Mouse (Mus musculus) neural tube, embryonic 15.5 days (tissue): Measurements from ENCODE around the gene Fancc. TPM values are rescaled to one million over a fixed set of nuclear protein-coding genes. Genes with fewer than 3 reads are reported as not detected.

ENCODE experiments used
- ATAC-seq: fragments of 200-750 bp; cut with Nextera tagmentation; 2 replicates; pipeline ENCODE4 v1.8.0; 2017; ENCODE audit warnings: mild to moderate bottlenecking, moderate TSS enrichment, moderate library complexity; ENCODE audit not compliant: low FRiP score
- H3K27ac ChIP-seq: fragments of 300-500 bp; sonication (generic); replicated peaks from 2 replicates; pipeline ENCODE4 v1.5.1; 2015; ENCODE audit warnings: mild to moderate bottlenecking, inconsistent platforms
- H3K27me3 ChIP-seq: fragments of 300-500 bp; sonication (generic); replicated peaks from 2 replicates; pipeline ENCODE4 v1.6.1; 2015; ENCODE audit warnings: inconsistent platforms
- H3K36me3 ChIP-seq: fragments of 300-500 bp; sonication (generic); 2 replicates; pipeline ENCODE4 v1.6.1; 2015; ENCODE audit warnings: inconsistent platforms
- H3K4me1 ChIP-seq: fragments of 300-500 bp; sonication (generic); 2 replicates; pipeline ENCODE4 v1.6.1; 2015; ENCODE audit warnings: inconsistent platforms
- H3K4me2 ChIP-seq: fragments of 300-500 bp; sonication (generic); 2 replicates; pipeline ENCODE4 v1.6.1; 2015; ENCODE audit warnings: inconsistent platforms, mild to moderate bottlenecking, moderate library complexity
- H3K4me3 ChIP-seq: fragments of 300-500 bp; sonication (generic); replicated peaks from 2 replicates; pipeline ENCODE4 v1.5.1; 2015; ENCODE audit warnings: mild to moderate bottlenecking, inconsistent platforms
- H3K9ac ChIP-seq: fragments of 300-500 bp; sonication (generic); replicated peaks from 2 replicates; pipeline ENCODE4 v1.6.1; 2015; ENCODE audit warnings: mild to moderate bottlenecking, inconsistent platforms
- H3K9me3 ChIP-seq: fragments of 300-500 bp; sonication (generic); replicated peaks from 2 replicates; pipeline ENCODE4 v1.6.1; 2016; ENCODE audit warnings: inconsistent platforms
- WGBS: fragments of 180-500 bp; shearing (Covaris S2); methylation state at CpG from one replicate; pipeline ENCODE4 v1.1.7; 2015; ENCODE audit warnings: mixed read lengths; 5-methylcytosine and 5-hydroxymethylcytosine counted together
- polyA plus RNA-seq: library from polyadenylated mRNA; unstranded; fragments of >200 nt; fragmentation: Nextera tagmentation; extraction: Ambion mirVana; gene quantifications from 2 replicates; pipeline ENCODE4 v1.2.1, GENCODE M21; 2015

Gene Fancc
- polyA plus RNA-seq, 1 experiment from 2014 or later: 12.8 TPM

- ATAC-seq: no peak
- Histone ChIP-seq H3K27ac (peak overlapping the region; percentile 23; the same call in 1 of the 2 replicates), H3K4me2 (no peak overlapping the region), H3K9ac (no peak overlapping the region), H3K4me3 (no peak overlapping the region), H3K36me3 (peaks cover 59% of the 10 kb centered on the region), H3K27me3 (no peaks in the 10 kb centered on the region), H3K4me1 (peaks cover 55% of the 10 kb centered on the region), H3K9me3 (no peaks in the 10 kb centered on the region)
- WGBS: 51% methylated on average over 3 of the region's 3 CpGs
Observed at GRCm38 (mm10) chr13:63529602-63530370, 32.7 kb upstream of the Fancc start.

- H3K4me3 ChIP-seq: no peak overlapping the region
- peaks cover 61% of the 10 kb centered on the region for H3K4me1 ChIP-seq
- no peaks in the 10 kb centered on the region for H3K9me3 ChIP-seq
- H3K27me3 ChIP-seq: no peaks in the 10 kb centered on the region
- peak overlapping the region; percentile 54 for H3K27ac ChIP-seq
- no peak overlapping the region for H3K4me2 ChIP-seq
- 0% methylated on average over 2 of the region's 2 CpGs for WGBS
- H3K36me3 ChIP-seq: peaks cover 58% of the 10 kb centered on the region
- ATAC-seq: no peak
- H3K9ac ChIP-seq: no peak overlapping the region
Observed at GRCm38 (mm10) chr13:63528852-63529251, 31.8 kb upstream of the Fancc start.

DNA sequence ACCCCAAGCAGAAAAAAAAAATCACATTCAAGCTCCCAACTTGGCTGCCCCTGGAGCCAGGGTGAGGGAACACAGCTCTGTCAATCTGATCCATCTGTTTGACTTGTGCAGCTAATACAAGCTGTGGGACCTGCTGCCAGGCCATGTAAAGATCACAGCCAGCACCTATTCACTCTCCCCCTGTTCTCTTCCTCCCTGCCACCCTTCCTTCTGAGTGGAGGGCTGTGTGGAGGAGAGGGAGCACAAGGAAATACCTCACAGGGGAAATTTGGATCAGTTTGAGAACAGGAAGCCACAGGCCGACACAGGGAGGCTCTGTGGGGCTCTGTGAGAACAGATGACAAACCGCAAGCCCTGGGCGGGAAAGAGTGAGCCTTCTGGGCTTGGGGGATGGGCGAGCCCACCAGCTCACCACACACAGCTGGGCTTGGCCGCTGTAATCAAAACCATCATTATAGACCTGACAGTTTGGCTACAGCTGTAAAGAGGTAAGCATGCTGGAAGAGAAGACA lies 31.1 kb upstream of the Fancc start:
- Histone ChIP-seq H3K4me3 (no peak overlapping the region), H3K9ac (0 out of 2 replicates have a peak overlapping the region, but pooled peaks have one; percentile 14), H3K4me1 (peaks cover 61% of the 10 kb centered on the region), H3K36me3 (peaks cover 52% of the 10 kb centered on the region), H3K9me3 (no peaks in the 10 kb centered on the region), H3K4me2 (no peak overlapping the region), H3K27ac (peak overlapping the region; percentile 54), H3K27me3 (no peaks in the 10 kb centered on the region)
- WGBS: 1% methylated on average over 5 of the region's 5 CpGs
- ATAC-seq: no peak

DNA sequence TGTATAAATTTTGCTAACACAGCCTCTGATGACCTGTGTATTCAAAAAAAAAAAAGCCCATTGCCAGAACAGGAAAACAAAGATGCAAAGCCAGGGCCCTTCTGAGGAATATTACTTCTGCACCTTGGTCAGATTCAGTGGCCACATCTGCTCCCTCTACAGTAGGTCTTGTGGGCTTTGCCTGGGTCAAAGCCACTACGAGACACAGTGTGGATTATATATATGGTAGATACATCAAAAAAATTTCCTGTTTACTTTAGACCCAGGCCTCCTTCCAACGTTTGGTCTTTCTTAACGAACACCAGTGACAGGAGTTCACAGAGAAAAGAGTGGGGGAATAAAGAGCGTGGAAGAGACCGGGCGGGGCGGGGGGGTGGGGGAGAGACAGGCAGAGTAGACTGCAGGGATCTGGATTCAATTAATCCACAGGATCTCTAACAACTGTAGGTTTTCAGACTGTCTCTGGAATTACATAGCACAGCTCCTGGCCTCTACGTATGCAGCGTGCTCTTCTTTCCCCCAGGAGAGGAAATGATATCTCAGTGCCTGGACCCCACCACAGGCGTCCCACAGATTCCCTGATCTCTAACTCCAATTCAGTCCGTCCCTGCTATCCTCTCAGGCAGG lies 28.6 kb upstream of the Fancc start:
- Histone ChIP-seq H3K4me3 (no peak overlapping the region), H3K9me3 (no peaks in the 10 kb centered on the region), H3K9ac (no peak overlapping the region), H3K4me2 (no peak overlapping the region), H3K36me3 (peaks cover 50% of the 10 kb centered on the region), H3K27me3 (no peaks in the 10 kb centered on the region), H3K4me1 (peaks cover 57% of the 10 kb centered on the region), H3K27ac (0 out of 2 replicates have a peak overlapping the region, but pooled peaks have one; percentile 61)
- ATAC-seq: no peak; the same call in 1 of the 2 replicates
- WGBS: 21% methylated on average over 11 of the region's 11 CpGs

DNA sequence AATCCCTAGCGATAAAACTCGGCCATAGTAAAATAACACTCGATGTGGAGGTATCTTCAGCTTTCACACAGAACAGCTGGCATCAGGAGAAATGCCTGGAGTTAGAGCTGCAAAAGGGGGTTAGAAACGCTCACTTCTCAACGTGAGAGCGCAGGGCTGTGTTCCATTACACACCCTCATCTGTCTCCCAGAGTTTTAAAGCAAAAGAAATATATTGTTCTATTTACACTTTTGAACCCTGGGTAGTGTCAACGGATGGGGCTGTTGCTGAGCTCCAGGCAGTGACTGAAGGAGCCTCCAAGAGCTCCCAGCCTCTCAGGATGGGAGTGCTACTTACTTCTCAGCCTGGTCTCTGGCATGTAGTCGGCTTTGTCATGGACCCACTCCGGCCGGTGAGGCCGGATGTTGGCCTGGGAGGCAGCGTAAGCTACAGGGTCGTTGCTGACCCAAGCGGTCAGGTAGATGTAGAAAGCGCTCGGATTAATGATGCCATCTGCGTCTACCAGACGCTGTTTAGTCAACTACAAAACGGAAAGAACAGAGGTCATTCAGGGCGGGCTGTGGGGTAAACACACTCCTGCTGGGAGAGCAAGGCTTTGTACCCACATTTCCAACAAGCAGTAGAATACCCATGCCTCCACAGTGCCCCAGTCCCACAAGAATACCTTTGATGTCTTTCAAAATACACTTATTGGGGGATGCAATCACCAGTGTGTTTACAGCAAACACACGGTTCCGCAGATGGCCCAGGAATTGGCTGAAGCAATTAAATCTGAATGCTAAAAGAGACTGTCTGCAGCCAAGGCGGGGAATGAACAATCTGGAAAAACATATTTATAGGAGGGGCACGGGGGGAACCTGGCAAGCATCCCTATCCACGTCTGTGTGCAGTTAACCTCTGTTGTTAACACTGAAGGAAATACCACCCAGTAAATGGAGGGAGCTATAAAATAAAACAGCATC lies 27.8 kb upstream of the Fancc start:
- Histone ChIP-seq H3K4me2 (no peak overlapping the region), H3K9me3 (no peaks in the 10 kb centered on the region), H3K27ac (peak overlapping the region; percentile 61), H3K4me1 (peaks cover 51% of the 10 kb centered on the region), H3K27me3 (no peaks in the 10 kb centered on the region), H3K36me3 (peaks cover 53% of the 10 kb centered on the region), H3K4me3 (no peak overlapping the region), H3K9ac (no peak overlapping the region)
- 28% methylated on average over 25 of the region's 25 CpGs for WGBS
- ATAC-seq: 0 out of 2 replicates have a peak, but pooled peaks have one; percentile 16

GRCm38 (mm10) chr13:63524061-63524460 lies 27.0 kb upstream of the Fancc start:
- H3K4me1 ChIP-seq: peaks cover 46% of the 10 kb centered on the region
- 30% methylated on average over 2 of the region's 2 CpGs for WGBS
- no peak overlapping the region for H3K9ac ChIP-seq
- H3K9me3 ChIP-seq: no peaks in the 10 kb centered on the region
- peaks cover 62% of the 10 kb centered on the region for H3K36me3 ChIP-seq
- 0 out of 2 replicates have a peak overlapping the region, but pooled peaks have one; percentile 19 for H3K27ac ChIP-seq
- H3K4me3 ChIP-seq: no peak overlapping the region
- no peak overlapping the region for H3K4me2 ChIP-seq
- ATAC-seq: no peak
- H3K27me3 ChIP-seq: no peaks in the 10 kb centered on the region

DNA sequence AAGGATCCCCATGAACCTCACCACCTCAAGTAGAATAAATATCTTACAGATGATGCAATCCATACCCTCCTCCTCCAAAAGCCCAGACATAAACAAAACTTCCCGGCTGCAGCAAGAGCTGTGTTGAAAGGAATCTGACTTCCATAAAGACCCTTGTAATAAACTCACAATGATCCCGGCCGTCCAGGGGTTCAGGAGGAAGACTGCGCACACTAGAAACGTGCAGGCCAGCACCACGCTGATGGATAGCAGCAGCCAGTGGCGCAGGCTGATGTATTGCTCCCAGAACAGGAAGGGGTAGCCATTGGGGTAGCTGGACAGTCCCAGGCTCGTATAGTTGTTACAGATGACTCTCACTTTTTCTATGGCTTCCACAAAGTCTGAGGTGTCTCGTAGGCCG lies 25.8 kb upstream of the Fancc start:
- no peaks in the 10 kb centered on the region for H3K27me3 ChIP-seq
- peaks cover 72% of the 10 kb centered on the region for H3K36me3 ChIP-seq
- no peak overlapping the region for H3K9ac ChIP-seq
- H3K4me2 ChIP-seq: no peak overlapping the region
- no peak overlapping the region for H3K27ac ChIP-seq
- no peak for ATAC-seq
- 56% methylated on average over 10 of the region's 10 CpGs for WGBS
- H3K9me3 ChIP-seq: no peaks in the 10 kb centered on the region
- no peak overlapping the region for H3K4me3 ChIP-seq
- peaks cover 34% of the 10 kb centered on the region for H3K4me1 ChIP-seq

- no peak overlapping the region for H3K4me2 ChIP-seq
- no peak for ATAC-seq
- no peak overlapping the region for H3K27ac ChIP-seq
- H3K36me3 ChIP-seq: peaks cover 79% of the 10 kb centered on the region
- no peaks in the 10 kb centered on the region for H3K9me3 ChIP-seq
- H3K27me3 ChIP-seq: no peaks in the 10 kb centered on the region
- 91% methylated on average over 6 of the region's 6 CpGs for WGBS
- H3K4me3 ChIP-seq: no peak overlapping the region
- H3K9ac ChIP-seq: no peak overlapping the region
- H3K4me1 ChIP-seq: peaks cover 9% of the 10 kb centered on the region
Observed at GRCm38 (mm10) chr13:63520110-63520509, 23.0 kb upstream of the Fancc start.

DNA sequence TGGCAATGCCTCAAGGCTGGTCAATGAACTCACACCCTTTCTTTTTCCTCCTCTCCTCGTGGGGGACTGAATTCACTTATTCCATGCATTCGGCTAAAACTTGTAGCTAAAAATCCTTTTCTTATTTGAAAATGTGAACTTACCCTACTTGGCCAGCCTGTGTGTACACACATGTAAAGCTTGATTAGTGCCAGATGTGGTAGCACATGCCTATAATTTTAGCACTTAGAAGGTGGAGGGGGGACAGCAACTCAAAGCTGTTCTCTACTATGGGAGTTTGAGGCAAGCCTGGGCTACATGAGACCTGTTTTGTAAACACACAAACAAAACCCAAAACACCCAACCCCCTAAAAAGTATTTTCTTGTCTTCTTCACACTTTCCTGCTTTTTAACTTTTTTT lies 19.5 kb upstream of the Fancc start:
- Histone ChIP-seq H3K9me3 (no peaks in the 10 kb centered on the region), H3K4me2 (no peak overlapping the region), H3K27me3 (no peaks in the 10 kb centered on the region), H3K36me3 (peaks cover 73% of the 10 kb centered on the region), H3K4me1 (peaks cover 13% of the 10 kb centered on the region), H3K4me3 (no peak overlapping the region), H3K27ac (no peak overlapping the region), H3K9ac (no peak overlapping the region)
- 74% methylated on average over 2 of the region's 2 CpGs for WGBS
- ATAC-seq: no peak

GRCm38 (mm10) chr13:63515542-63515941 lies 18.5 kb upstream of the Fancc start:
- H3K9me3 ChIP-seq: no peaks in the 10 kb centered on the region
- no peak overlapping the region for H3K9ac ChIP-seq
- no peaks in the 10 kb centered on the region for H3K27me3 ChIP-seq
- 46% methylated on average over 5 of the region's 5 CpGs for WGBS
- peaks cover 78% of the 10 kb centered on the region for H3K36me3 ChIP-seq
- no peak overlapping the region for H3K4me2 ChIP-seq
- no peak overlapping the region for H3K4me3 ChIP-seq
- H3K4me1 ChIP-seq: peaks cover 13% of the 10 kb centered on the region
- no peak for ATAC-seq
- no peak overlapping the region for H3K27ac ChIP-seq

GRCm38 (mm10) chr13:63514931-63515360 lies 17.9 kb upstream of the Fancc start:
- peaks cover 77% of the 10 kb centered on the region for H3K36me3 ChIP-seq
- H3K27ac ChIP-seq: no peak overlapping the region
- H3K4me3 ChIP-seq: no peak overlapping the region
- peaks cover 13% of the 10 kb centered on the region for H3K4me1 ChIP-seq
- 20% methylated on average over 8 of the region's 8 CpGs for WGBS
- H3K9me3 ChIP-seq: no peaks in the 10 kb centered on the region
- no peak overlapping the region for H3K9ac ChIP-seq
- H3K4me2 ChIP-seq: no peak overlapping the region
- no peak for ATAC-seq
- H3K27me3 ChIP-seq: no peaks in the 10 kb centered on the region
